Mouse (Mus musculus): Measurements from ENCODE around the gene Mfap2. TPM values are rescaled to one million over a fixed set of nuclear protein-coding genes. Genes with fewer than 3 reads are reported as not detected.
A peak's percentile ranks its signal among the peaks of the same experiment; 100 is the strongest.

The Mfap2 gene
- polyA plus RNA-seq, 1 experiment from 2014 or later = 287 TPM

GRCm38 (mm10) chr4:140992215-140992614 is 18.0 kb upstream of the Mfap2 start:
- 84% methylated on average over 20 of the region's 20 CpGs for WGBS
- Histone ChIP-seq H3K9ac (replicated peaks) (no peak overlapping the region), H3K4me2 (replicated peaks) (no peak overlapping the region), H3K27me3 (no peaks in the 10 kb centered on the region), H3K9me3 (no peaks in the 10 kb centered on the region), H3K36me3 (peaks cover 54% of the 10 kb centered on the region), H3K4me1 (peaks cover 27% of the 10 kb centered on the region), H3K27ac (replicated peaks) (no peak overlapping the region), H3K4me3 (no peak overlapping the region)
- ATAC-seq (ENCODE audit: low FRiP score, low read depth) = no peak

- no peaks in the 10 kb centered on the region for H3K9me3 ChIP-seq
- H3K27me3 ChIP-seq = no peaks in the 10 kb centered on the region
- no peak overlapping the region for H3K9ac ChIP-seq (replicated peaks)
- H3K36me3 ChIP-seq = peaks cover 68% of the 10 kb centered on the region
- H3K4me1 ChIP-seq = peaks cover 12% of the 10 kb centered on the region; the same call in 1 of the 2 replicates
- no peak overlapping the region for H3K27ac ChIP-seq (replicated peaks)
- H3K4me2 ChIP-seq (replicated peaks) = no peak overlapping the region
- WGBS = 82% methylated on average over 8 of the region's 8 CpGs
- ATAC-seq (ENCODE audit: low FRiP score, low read depth) = no peak
- no peak overlapping the region for H3K4me3 ChIP-seq
These were observed 16.4 kb upstream of the Mfap2 start for GRCm38 (mm10) chr4:140993846-140994245.

GRCm38 (mm10) chr4:140995811-140996210 is 14.4 kb upstream of the Mfap2 start:
- H3K4me1 ChIP-seq = no peaks in the 10 kb centered on the region
- H3K27ac ChIP-seq (replicated peaks) = no peak overlapping the region
- H3K9me3 ChIP-seq = no peaks in the 10 kb centered on the region
- H3K4me3 ChIP-seq = no peak overlapping the region
- ATAC-seq (ENCODE audit: low FRiP score, low read depth) = no peak
- H3K36me3 ChIP-seq = peaks cover 88% of the 10 kb centered on the region
- H3K9ac ChIP-seq (replicated peaks) = no peak overlapping the region
- H3K4me2 ChIP-seq (replicated peaks) = no peak overlapping the region
- no peaks in the 10 kb centered on the region for H3K27me3 ChIP-seq
- WGBS = 94% methylated on average over 8 of the region's 8 CpGs

- Histone ChIP-seq H3K27me3 (no peaks in the 10 kb centered on the region), H3K9me3 (no peaks in the 10 kb centered on the region), H3K9ac (replicated peaks) (no peak overlapping the region), H3K4me3 (no peak overlapping the region), H3K36me3 (peaks cover 96% of the 10 kb centered on the region), H3K27ac (replicated peaks) (no peak overlapping the region), H3K4me1 (no peaks in the 10 kb centered on the region), H3K4me2 (replicated peaks) (no peak overlapping the region)
- ATAC-seq (ENCODE audit: low FRiP score, low read depth) = no peak
- 98% methylated on average over 9 of the region's 9 CpGs for WGBS
These were observed 13.4 kb upstream of the Mfap2 start for GRCm38 (mm10) chr4:140996812-140997211.

- no peak for ATAC-seq (ENCODE audit: low FRiP score, low read depth)
- H3K4me3 ChIP-seq = no peak overlapping the region
- H3K27me3 ChIP-seq = no peaks in the 10 kb centered on the region
- peaks cover 7% of the 10 kb centered on the region for H3K4me1 ChIP-seq
- H3K36me3 ChIP-seq = peaks cover 67% of the 10 kb centered on the region
- WGBS = 82% methylated on average over 13 of the region's 13 CpGs
- H3K9me3 ChIP-seq = no peaks in the 10 kb centered on the region
- H3K4me2 ChIP-seq (replicated peaks) = no peak overlapping the region
- H3K27ac ChIP-seq (replicated peaks) = no peak overlapping the region
- no peak overlapping the region for H3K9ac ChIP-seq (replicated peaks)
These were observed 4.2 kb upstream of the Mfap2 start for GRCm38 (mm10) chr4:141005983-141006382.

GRCm38 (mm10) chr4:141008028-141008427 is 2.2 kb upstream of the Mfap2 start:
- no peaks in the 10 kb centered on the region for H3K9me3 ChIP-seq
- H3K4me3 ChIP-seq = no peak overlapping the region
- H3K9ac ChIP-seq (replicated peaks) = no peak overlapping the region
- WGBS = 91% methylated on average over 8 of the region's 8 CpGs
- H3K4me2 ChIP-seq (replicated peaks) = no peak overlapping the region
- no peaks in the 10 kb centered on the region for H3K27me3 ChIP-seq
- no peak overlapping the region for H3K27ac ChIP-seq (replicated peaks)
- H3K36me3 ChIP-seq = peaks cover 52% of the 10 kb centered on the region
- peaks cover 26% of the 10 kb centered on the region for H3K4me1 ChIP-seq
- no peak for ATAC-seq (ENCODE audit: low FRiP score, low read depth)

GRCm38 (mm10) chr4:141010526-141010925 is 308 bp downstream of the Mfap2 start:
- Histone ChIP-seq H3K4me3 (peak overlapping the region; percentile 69), H3K27me3 (no peaks in the 10 kb centered on the region), H3K27ac (replicated peaks) (peak overlapping the region; percentile 81), H3K4me1 (peaks cover 26% of the 10 kb centered on the region), H3K4me2 (replicated peaks) (peak overlapping the region; percentile 80), H3K9me3 (no peaks in the 10 kb centered on the region), H3K9ac (replicated peaks) (peak overlapping the region; percentile 90), H3K36me3 (peaks cover 52% of the 10 kb centered on the region)
- 0% methylated on average over 26 of the region's 26 CpGs for WGBS
- peak; percentile 82 for ATAC-seq (ENCODE audit: low FRiP score, low read depth)

GRCm38 (mm10) chr4:141010941-141011429 is 767 bp downstream of the Mfap2 start:
- ATAC-seq (ENCODE audit: low FRiP score, low read depth) = peak; percentile 67
- peaks cover 52% of the 10 kb centered on the region for H3K36me3 ChIP-seq
- no peaks in the 10 kb centered on the region for H3K27me3 ChIP-seq
- H3K27ac ChIP-seq (replicated peaks) = peak overlapping the region; percentile 81
- under 1% methylated on average over 17 of the region's 17 CpGs for WGBS
- peak overlapping the region; percentile 80 for H3K4me2 ChIP-seq (replicated peaks)
- H3K4me1 ChIP-seq = peaks cover 26% of the 10 kb centered on the region
- H3K4me3 ChIP-seq = peak overlapping the region; percentile 69
- peak overlapping the region; percentile 90 for H3K9ac ChIP-seq (replicated peaks)
- no peaks in the 10 kb centered on the region for H3K9me3 ChIP-seq

- ATAC-seq (ENCODE audit: low FRiP score, low read depth) = no peak
- 41% methylated on average over 14 of the region's 14 CpGs for WGBS
- Histone ChIP-seq H3K9ac (replicated peaks) (peak overlapping the region; percentile 90), H3K4me3 (peak overlapping the region; percentile 69), H3K9me3 (no peaks in the 10 kb centered on the region), H3K27me3 (no peaks in the 10 kb centered on the region), H3K36me3 (peaks cover 52% of the 10 kb centered on the region), H3K4me2 (replicated peaks) (peak overlapping the region; percentile 80), H3K27ac (replicated peaks) (peak overlapping the region; percentile 81), H3K4me1 (peaks cover 26% of the 10 kb centered on the region)
These were observed 1.5 kb downstream of the Mfap2 start for GRCm38 (mm10) chr4:141011556-141012328.

GRCm38 (mm10) chr4:141012558-141012957 is 2.3 kb downstream of the Mfap2 start:
- H3K4me1 ChIP-seq = peaks cover 26% of the 10 kb centered on the region
- H3K27me3 ChIP-seq = no peaks in the 10 kb centered on the region
- peak overlapping the region; percentile 81 for H3K27ac ChIP-seq (replicated peaks)
- no peak for ATAC-seq (ENCODE audit: low FRiP score, low read depth)
- 84% methylated on average over 10 of the region's 10 CpGs for WGBS
- H3K4me3 ChIP-seq = peak overlapping the region; percentile 69; the same call in 1 of the 2 replicates
- H3K36me3 ChIP-seq = peaks cover 52% of the 10 kb centered on the region
- H3K4me2 ChIP-seq (replicated peaks) = peak overlapping the region; percentile 80
- H3K9ac ChIP-seq (replicated peaks) = peak overlapping the region; percentile 90; the same call in 1 of the 2 replicates
- H3K9me3 ChIP-seq = no peaks in the 10 kb centered on the region

GRCm38 (mm10) chr4:141014114-141014513 is 3.9 kb downstream of the Mfap2 start:
- Histone ChIP-seq H3K4me2 (replicated peaks) (no peak overlapping the region), H3K9ac (replicated peaks) (no peak overlapping the region), H3K9me3 (no peaks in the 10 kb centered on the region), H3K4me3 (no peak overlapping the region), H3K4me1 (peaks cover 28% of the 10 kb centered on the region), H3K27ac (replicated peaks) (no peak overlapping the region), H3K27me3 (no peaks in the 10 kb centered on the region), H3K36me3 (peaks cover 61% of the 10 kb centered on the region)
- 68% methylated on average over 8 of the region's 8 CpGs for WGBS
- ATAC-seq (ENCODE audit: low FRiP score, low read depth) = no peak

GRCm38 (mm10) chr4:141014856-141015255 is 4.6 kb downstream of the Mfap2 start:
- Histone ChIP-seq H3K27ac (replicated peaks) (no peak overlapping the region), H3K36me3 (peaks cover 61% of the 10 kb centered on the region), H3K9me3 (no peaks in the 10 kb centered on the region), H3K9ac (replicated peaks) (no peak overlapping the region), H3K4me3 (no peak overlapping the region), H3K4me1 (peaks cover 34% of the 10 kb centered on the region), H3K4me2 (replicated peaks) (no peak overlapping the region), H3K27me3 (no peaks in the 10 kb centered on the region)
- ATAC-seq (ENCODE audit: low FRiP score, low read depth) = no peak
- 92% methylated on average over 11 of the region's 11 CpGs for whole genome bisulfite sequencing

Data from midbrain, embryonic 12.5 days (tissue).